Mouse (Mus musculus) cerebellum, adult 2 months (tissue): Measurements from ENCODE around the gene Cerk. TPM values are rescaled to one million over a fixed set of nuclear protein-coding genes. Genes with fewer than 3 reads are reported as not detected.

Experiments used
- DNase-seq, 2 experiments: peaks; one replicate each; pipeline ENCODE4 v3.0.0; 2021
- H3K27ac ChIP-seq: fragments of 200-500 bp; 2 replicates; pipeline ENCODE4 v1.5.1; 2012; ENCODE audit warnings: low read length, control low read depth, inconsistent platforms; ENCODE audit not compliant: insufficient read depth
- H3K27me3 ChIP-seq: fragments of 200-500 bp; 2 replicates; pipeline ENCODE4 v1.6.1; 2012; ENCODE audit warnings: inconsistent platforms, mild to moderate bottlenecking, low read length, moderate library complexity; ENCODE audit not compliant: control insufficient read depth, insufficient read depth
- H3K4me1 ChIP-seq: fragments of 200-500 bp; 2 replicates; pipeline ENCODE4 v1.6.1; 2011; ENCODE audit warnings: low read length; ENCODE audit not compliant: control insufficient read depth, insufficient read depth
- H3K4me3 ChIP-seq: fragments of 200-500 bp; replicated peaks from 2 replicates; pipeline ENCODE3; 2011; ENCODE audit warnings: mild to moderate bottlenecking, low read depth, low read length, control low read depth; ENCODE audit not compliant: insufficient read depth
- CTCF ChIP-seq: fragments of 200-500 bp; IDR thresholded peaks from 2 replicates; pipeline ENCODE4 v1.5.1; 2011; ENCODE audit warnings: low read depth, mild to moderate bottlenecking, control low read depth, low read length, moderate library complexity, borderline replicate concordance; ENCODE audit not compliant: insufficient read depth
- POLR2A ChIP-seq: fragments of 200-500 bp; IDR thresholded peaks from 2 replicates; pipeline ENCODE4 v1.6.1; 2011; ENCODE audit warnings: low read length, control low read depth, borderline replicate concordance; ENCODE audit not compliant: insufficient read depth
- WGBS: fragments of 180-500 bp; shearing (Covaris S2); methylation state at CpG from one replicate; pipeline ENCODE4 v1.1.7; 2018; 5-methylcytosine and 5-hydroxymethylcytosine counted together
- polyA plus RNA-seq: library from polyadenylated mRNA; depleted of rRNA; stranded (reverse); fragments of >200 nt; gene quantifications from 2 replicates; pipeline ENCODE4 v1.2.3, GENCODE M21; 2012

Gene Cerk
- polyA plus RNA-seq, 1 experiment, result 152 TPM

DNA sequence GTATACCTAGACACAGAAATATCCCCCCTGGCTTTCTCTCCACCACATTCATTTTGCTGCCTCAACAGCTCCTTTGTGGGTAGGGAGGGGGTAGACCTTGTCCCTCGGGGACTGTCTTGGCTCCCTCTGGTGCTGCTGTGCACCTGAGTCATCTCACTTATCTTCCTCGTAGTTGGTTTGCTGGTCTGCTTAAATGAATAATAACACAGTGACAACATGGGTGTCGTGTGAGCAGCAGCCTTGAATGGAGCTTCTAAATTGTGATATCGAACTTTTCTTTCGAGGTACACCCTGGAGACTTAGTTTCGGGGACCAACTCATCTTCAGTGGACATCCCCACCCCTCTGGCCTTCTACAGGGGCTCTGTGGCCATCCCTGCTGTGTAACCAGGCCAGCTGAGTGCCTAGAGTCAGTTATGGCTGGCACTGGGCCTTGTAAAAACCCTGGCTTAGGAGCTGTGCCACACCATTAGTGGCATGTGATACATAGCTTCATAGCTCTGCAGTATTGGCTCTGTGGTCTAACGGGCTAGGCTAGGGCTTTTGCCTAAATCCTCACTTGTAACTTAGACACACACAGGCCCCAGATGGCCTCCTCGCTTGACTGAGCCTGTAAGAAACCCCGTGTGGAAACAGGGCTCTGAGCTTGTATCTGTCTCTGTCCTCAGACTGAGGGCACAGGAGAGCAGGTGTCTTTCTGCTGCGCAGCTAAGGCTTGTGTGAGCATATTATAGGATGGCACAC lies 75.4 kb downstream of the Cerk start:
- H3K4me1 ChIP-seq, result peaks cover 46% of the 10 kb centered on the region
- DNase-seq, result peak; percentile 78 to 89
- H3K27ac ChIP-seq, result peak overlapping the region; percentile 86
- 20% methylated on average over 10 of the region's 10 CpGs for WGBS
- H3K4me3 ChIP-seq, result no peak overlapping the region
- no peaks in the 10 kb centered on the region for H3K27me3 ChIP-seq
- TF ChIP-seq POLR2A, result no peak

DNA sequence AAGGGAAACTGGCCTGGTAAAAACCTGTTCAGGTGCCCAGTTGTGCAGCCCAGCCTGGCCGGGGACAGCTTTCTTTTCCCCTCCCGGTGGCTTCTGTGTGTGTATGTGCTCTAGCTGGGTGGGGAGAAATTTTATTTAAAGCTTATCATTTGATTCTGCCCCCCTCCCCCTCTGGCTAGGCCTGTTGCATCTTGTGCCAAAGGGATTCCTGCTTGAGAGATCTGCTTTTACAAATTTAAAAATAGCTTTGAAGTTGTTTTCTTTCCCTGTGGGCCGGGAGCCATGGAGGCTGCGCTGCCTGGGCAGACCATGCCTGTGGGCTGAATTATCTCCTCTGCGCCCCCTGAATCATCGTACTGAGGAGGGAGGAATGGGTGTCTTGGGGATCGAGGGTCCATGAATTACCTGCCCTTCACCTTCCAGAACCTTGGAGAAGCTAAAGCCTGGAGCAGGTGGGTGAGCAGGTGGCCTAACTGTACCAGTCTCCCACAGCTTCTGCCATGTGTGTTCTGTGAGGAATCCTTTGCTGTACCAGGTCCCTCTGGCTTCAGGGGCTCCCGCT lies 76.2 kb downstream of the Cerk start:
- TF ChIP-seq CTCF (no peak), POLR2A (no peak)
- Histone ChIP-seq H3K27me3 (no peaks in the 10 kb centered on the region), H3K4me3 (no peak overlapping the region), H3K27ac (peak overlapping the region; percentile 86), H3K4me1 (peaks cover 45% of the 10 kb centered on the region)
- peak; percentile 76 to 77 for DNase-seq
- 13% methylated on average over 8 of the region's 8 CpGs for WGBS

GRCm38 (mm10) chr15:86109245-86109644 lies 76.7 kb downstream of the Cerk start:
- Histone ChIP-seq H3K27me3 (no peaks in the 10 kb centered on the region), H3K27ac (peak overlapping the region; percentile 86), H3K4me3 (no peak overlapping the region), H3K4me1 (peaks cover 42% of the 10 kb centered on the region)
- TF ChIP-seq CTCF (no peak), POLR2A (no peak)
- DNase-seq, result no peak
- whole genome bisulfite sequencing, result 66% methylated on average over 7 of the region's 7 CpGs

DNA sequence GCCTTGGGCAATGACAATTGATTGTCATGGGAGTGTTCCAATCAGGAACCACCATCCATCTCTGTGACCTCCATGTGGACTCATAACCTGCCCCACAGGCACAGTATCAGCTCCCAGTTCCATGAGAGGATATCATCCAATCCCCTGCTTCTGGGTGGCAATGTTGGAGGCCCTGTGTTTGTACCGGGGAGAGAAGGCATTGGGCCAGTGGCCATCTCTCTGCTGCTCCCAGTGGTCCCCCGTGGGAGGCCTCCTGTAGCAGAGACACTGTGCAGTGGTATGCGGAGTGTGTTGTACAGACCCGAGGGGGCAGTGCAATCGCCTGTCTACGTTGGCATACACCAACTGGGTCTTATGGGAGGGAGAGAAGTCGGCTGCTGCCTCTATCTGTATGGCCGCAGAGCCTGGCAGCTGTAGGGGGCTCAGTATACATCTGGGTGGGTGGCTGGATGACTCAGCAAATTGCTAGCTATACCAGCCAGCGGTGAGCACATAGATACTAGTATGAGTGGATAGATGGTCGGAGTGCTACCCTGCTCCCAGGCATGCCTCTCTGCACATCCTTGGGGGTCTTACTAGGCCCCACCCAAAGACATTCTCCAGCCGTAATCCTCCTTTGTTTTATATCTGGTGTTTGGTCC lies 78.0 kb downstream of the Cerk start:
- Histone ChIP-seq H3K27ac (no peak overlapping the region), H3K4me3 (no peak overlapping the region), H3K27me3 (no peaks in the 10 kb centered on the region), H3K4me1 (peaks cover 36% of the 10 kb centered on the region)
- TF ChIP-seq POLR2A (no peak), CTCF (no peak)
- WGBS, result 62% methylated on average over 11 of the region's 11 CpGs
- DNase-seq, result no peak

GRCm38 (mm10) chr15:86105751-86106150 lies 80.2 kb downstream of the Cerk start:
- TF ChIP-seq POLR2A (no peak), CTCF (no peak)
- no peak overlapping the region for H3K27ac ChIP-seq
- WGBS, result 79% methylated on average over 6 of the region's 6 CpGs
- no peak overlapping the region for H3K4me3 ChIP-seq
- H3K27me3 ChIP-seq, result no peaks in the 10 kb centered on the region
- H3K4me1 ChIP-seq, result peaks cover 30% of the 10 kb centered on the region
- DNase-seq, result no peak

GRCm38 (mm10) chr15:86105345-86105697 lies 80.6 kb downstream of the Cerk start:
- DNase-seq, result no peak
- TF ChIP-seq POLR2A (no peak), CTCF (no peak)
- no peak overlapping the region for H3K27ac ChIP-seq

DNA sequence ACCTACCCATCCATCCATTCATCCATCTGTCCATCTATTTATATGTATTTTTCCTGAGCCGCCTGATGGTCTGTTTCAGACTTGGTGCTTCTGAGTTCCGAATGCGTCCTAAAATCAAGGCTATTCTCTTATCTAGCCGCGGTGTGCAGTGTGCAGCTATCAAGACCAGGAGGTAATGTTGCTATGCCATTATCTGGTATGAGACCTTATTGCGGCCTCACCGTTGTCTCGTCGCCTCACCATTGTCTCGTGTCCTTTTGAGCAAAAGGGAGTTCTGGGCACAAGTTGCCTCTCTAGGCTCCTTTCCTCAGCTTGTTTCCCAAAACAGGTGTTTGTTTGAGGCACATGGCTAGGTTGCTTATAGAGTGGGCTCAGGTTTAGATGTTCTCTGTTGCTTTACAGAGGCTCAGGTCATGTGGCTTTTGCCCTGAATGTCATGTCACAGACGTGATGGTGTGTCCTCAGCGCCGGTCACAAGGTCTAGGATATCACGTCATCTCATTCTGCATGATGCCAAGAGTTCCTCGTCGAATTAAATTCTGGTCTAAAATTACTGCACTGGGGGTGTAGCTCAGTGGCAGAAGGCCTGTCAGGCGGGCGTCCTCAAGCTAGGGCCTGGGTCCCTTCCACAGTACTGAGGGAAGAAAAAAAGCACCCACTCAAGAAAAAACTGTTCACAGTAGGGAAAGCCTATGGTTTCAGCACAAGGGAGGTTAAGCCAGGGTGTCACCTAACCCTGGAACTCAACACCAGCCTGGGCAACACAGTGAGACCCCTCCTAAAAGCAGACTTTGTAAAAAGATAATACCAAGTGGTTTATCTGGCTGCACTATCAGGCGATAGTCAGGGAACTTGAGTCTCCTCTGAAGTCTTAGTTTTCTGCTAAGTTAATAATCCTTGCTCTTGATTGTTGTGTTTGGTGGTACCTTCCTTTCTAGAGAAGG lies 81.3 kb downstream of the Cerk start:
- Histone ChIP-seq H3K27ac (no peak overlapping the region), H3K4me3 (no peak overlapping the region), H3K4me1 (peaks cover 25% of the 10 kb centered on the region), H3K27me3 (no peaks in the 10 kb centered on the region)
- TF ChIP-seq CTCF (no peak), POLR2A (no peak)
- DNase-seq, result no peak
- 84% methylated on average over 19 of the region's 19 CpGs for WGBS

More at GRCm38 (mm10) chr15:86105345-86105697, 80.6 kb downstream of the Cerk start:
- WGBS, result 67% methylated on average over 7 of the region's 7 CpGs
- Histone ChIP-seq H3K4me1 (peaks cover 26% of the 10 kb centered on the region), H3K27me3 (no peaks in the 10 kb centered on the region), H3K4me3 (no peak overlapping the region)
